Mouse (Mus musculus) heart, embryonic 13.5 days (tissue): ENCODE data around the gene Rad21l. TPM values are rescaled to one million over a fixed set of nuclear protein-coding genes. Genes with fewer than 3 reads are reported as not detected.
A peak's percentile ranks its signal among the peaks of the same experiment; 100 is the strongest.
"Not testable (repeated sequence)": the region's sequence is repeated elsewhere in the genome, so short reads cannot be mapped to it uniquely, and the experiment has no call there.

ENCODE experiments used
- ATAC-seq: fragments of 200-750 bp; cut with Nextera tagmentation; 2 replicates; pipeline ENCODE4 v1.8.0; 2017; ENCODE audit warnings: moderate TSS enrichment; ENCODE audit not compliant: insufficient number of reproducible peaks, low FRiP score, low TSS enrichment; ENCODE audit errors: extremely low read depth
- H3K27ac ChIP-seq: fragments of 300-500 bp; sonication (generic); replicated peaks from 2 replicates; pipeline ENCODE4 v1.5.1; 2015; ENCODE audit warnings: moderate library complexity, mild to moderate bottlenecking, inconsistent platforms
- H3K27me3 ChIP-seq: fragments of 300-500 bp; sonication (generic); replicated peaks from 2 replicates; pipeline ENCODE4 v1.6.1; 2015; ENCODE audit warnings: mild to moderate bottlenecking, inconsistent platforms
- H3K36me3 ChIP-seq: fragments of 300-500 bp; sonication (generic); 2 replicates; pipeline ENCODE4 v1.6.1; 2015; ENCODE audit warnings: mild to moderate bottlenecking, inconsistent platforms
- H3K4me1 ChIP-seq: fragments of 300-500 bp; sonication (generic); 2 replicates; pipeline ENCODE4 v1.6.1; 2015; ENCODE audit warnings: inconsistent platforms
- H3K4me2 ChIP-seq: fragments of 300-500 bp; sonication (generic); 2 replicates; pipeline ENCODE4 v1.6.1; 2015; ENCODE audit warnings: inconsistent platforms, mild to moderate bottlenecking, moderate library complexity
- H3K4me3 ChIP-seq: fragments of 300-500 bp; sonication (generic); 2 replicates; pipeline ENCODE4 v1.5.1; 2015; ENCODE audit warnings: moderate library complexity, mild to moderate bottlenecking, inconsistent platforms
- H3K9ac ChIP-seq: fragments of 300-500 bp; sonication (generic); 2 replicates; pipeline ENCODE4 v1.6.1; 2015; ENCODE audit warnings: inconsistent platforms, mild to moderate bottlenecking, moderate library complexity
- H3K9me3 ChIP-seq: fragments of 300-500 bp; sonication (generic); 2 replicates; pipeline ENCODE4 v1.6.1; 2016; ENCODE audit warnings: inconsistent platforms
- WGBS: fragments of 180-500 bp; shearing (Covaris S2); methylation state at CpG from one replicate; pipeline ENCODE4 v1.1.7; 2015; ENCODE audit warnings: mixed read lengths; 5-methylcytosine and 5-hydroxymethylcytosine counted together
- polyA plus RNA-seq: library from polyadenylated mRNA; unstranded; fragments of >200 nt; fragmentation: Nextera tagmentation; extraction: Ambion mirVana; gene quantifications from 2 replicates; pipeline ENCODE4 v1.2.1, GENCODE M21; 2015

The Rad21l gene
- polyA plus RNA-seq, 1 experiment from 2014 or later = not detected

DNA sequence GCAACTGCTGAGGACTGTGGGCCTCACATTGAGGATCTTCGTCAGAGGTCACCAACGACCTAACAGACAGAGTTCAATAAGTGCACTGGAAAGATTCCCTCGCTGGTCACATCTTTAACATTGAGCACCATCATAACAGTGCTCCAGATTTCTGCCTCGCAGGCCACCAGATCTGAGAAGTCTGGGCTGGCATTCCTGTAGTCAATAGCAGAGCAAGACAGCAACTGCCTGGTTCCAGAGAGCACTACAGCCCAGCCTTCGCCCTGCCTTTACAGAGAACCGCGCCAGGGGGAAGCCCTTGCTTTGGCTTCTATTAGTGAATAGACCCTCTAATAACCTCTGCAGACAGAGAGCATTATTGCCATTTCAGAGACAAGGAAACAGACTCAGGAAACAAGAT, 42.0 kb downstream of the Rad21l start:
- ATAC-seq = no peak

GRCm38 (mm10) chr2:151623776-151624175, 44.6 kb downstream of the Rad21l start:
- WGBS = 60% methylated on average over 3 of the region's 3 CpGs
- H3K9ac ChIP-seq = no peak overlapping the region
- no peaks in the 10 kb centered on the region for H3K36me3 ChIP-seq
- no peak for ATAC-seq
- H3K4me2 ChIP-seq = no peak overlapping the region
- H3K4me3 ChIP-seq = no peak overlapping the region
- H3K4me1 ChIP-seq = no peaks in the 10 kb centered on the region
- peaks cover 12% of the 10 kb centered on the region; the same call in 1 of the 2 replicates for H3K27me3 ChIP-seq
- H3K27ac ChIP-seq = no peak overlapping the region
- H3K9me3 ChIP-seq = no peaks in the 10 kb centered on the region

More for the DNA sequence above, 42.0 kb downstream of the Rad21l start:
- no peak overlapping the region for H3K4me3 ChIP-seq
- H3K27ac ChIP-seq = no peak overlapping the region
- H3K36me3 ChIP-seq = no peaks in the 10 kb centered on the region
- H3K4me1 ChIP-seq = no peaks in the 10 kb centered on the region
- H3K9ac ChIP-seq = no peak overlapping the region
- peaks cover 33% of the 10 kb centered on the region for H3K27me3 ChIP-seq
- no peak overlapping the region for H3K4me2 ChIP-seq
- 79% methylated on average over 7 of the region's 7 CpGs for WGBS
- H3K9me3 ChIP-seq = no peaks in the 10 kb centered on the region

- no peak overlapping the region for H3K9ac ChIP-seq
- H3K36me3 ChIP-seq = no peaks in the 10 kb centered on the region
- H3K27ac ChIP-seq = no peak overlapping the region
- 0 out of 2 replicates have a peak, but pooled peaks cover 4% of the 10 kb centered on the region for H3K4me1 ChIP-seq
- no peak overlapping the region for H3K4me3 ChIP-seq
- ATAC-seq = no peak
- no peaks in the 10 kb centered on the region for H3K9me3 ChIP-seq
- H3K4me2 ChIP-seq = no peak overlapping the region
- 61% methylated on average over 6 of the region's 6 CpGs for WGBS
- H3K27me3 ChIP-seq = peaks cover 14% of the 10 kb centered on the region; the same call in 1 of the 2 replicates
Observed at GRCm38 (mm10) chr2:151616551-151617329, 51.6 kb downstream of the Rad21l start.

GRCm38 (mm10) chr2:151615779-151616178, 52.6 kb downstream of the Rad21l start:
- not testable (repeated sequence) for ATAC-seq, H3K4me2 ChIP-seq, H3K4me1 ChIP-seq, H3K36me3 ChIP-seq, H3K9me3 ChIP-seq, H3K4me3 ChIP-seq, H3K9ac ChIP-seq, H3K27me3 ChIP-seq, H3K27ac ChIP-seq
- WGBS = 70% methylated on average over 8 of the region's 8 CpGs

GRCm38 (mm10) chr2:151609974-151610373, 58.4 kb downstream of the Rad21l start:
- no peak for ATAC-seq

GRCm38 (mm10) chr2:151608435-151608834, 59.9 kb downstream of the Rad21l start:
- H3K27me3 ChIP-seq = peaks cover 15% of the 10 kb centered on the region; the same call in 1 of the 2 replicates
- no peaks in the 10 kb centered on the region for H3K36me3 ChIP-seq
- ATAC-seq = no peak
- no peak overlapping the region for H3K4me2 ChIP-seq
- WGBS = 36% methylated on average over 1 of the region's 1 CpGs
- H3K4me3 ChIP-seq = no peak overlapping the region
- no peaks in the 10 kb centered on the region for H3K9me3 ChIP-seq
- peaks cover 6% of the 10 kb centered on the region for H3K4me1 ChIP-seq
- no peak overlapping the region for H3K9ac ChIP-seq
- no peak overlapping the region for H3K27ac ChIP-seq

More at GRCm38 (mm10) chr2:151609974-151610373, 58.4 kb downstream of the Rad21l start:
- no peak overlapping the region for H3K27ac ChIP-seq
- H3K36me3 ChIP-seq = no peaks in the 10 kb centered on the region
- H3K9me3 ChIP-seq = no peaks in the 10 kb centered on the region
- 33% methylated on average over 3 of the region's 3 CpGs for WGBS
- H3K9ac ChIP-seq = no peak overlapping the region
- H3K4me1 ChIP-seq = peaks cover 6% of the 10 kb centered on the region
- no peak overlapping the region for H3K4me3 ChIP-seq
- H3K4me2 ChIP-seq = no peak overlapping the region
- peaks cover 9% of the 10 kb centered on the region; the same call in 1 of the 2 replicates for H3K27me3 ChIP-seq

- Histone ChIP-seq H3K4me2 (0 out of 2 replicates have a peak overlapping the region, but pooled peaks have one; percentile 4), H3K36me3 (no peaks in the 10 kb centered on the region), H3K9me3 (no peaks in the 10 kb centered on the region), H3K27ac (no peak overlapping the region), H3K27me3 (peaks cover 30% of the 10 kb centered on the region), H3K9ac (no peak overlapping the region), H3K4me1 (peaks cover 12% of the 10 kb centered on the region), H3K4me3 (no peak overlapping the region)
- ATAC-seq = no peak
- 36% methylated on average over 11 of the region's 11 CpGs for WGBS
Observed at GRCm38 (mm10) chr2:151605437-151605987, 62.8 kb downstream of the Rad21l start.

DNA sequence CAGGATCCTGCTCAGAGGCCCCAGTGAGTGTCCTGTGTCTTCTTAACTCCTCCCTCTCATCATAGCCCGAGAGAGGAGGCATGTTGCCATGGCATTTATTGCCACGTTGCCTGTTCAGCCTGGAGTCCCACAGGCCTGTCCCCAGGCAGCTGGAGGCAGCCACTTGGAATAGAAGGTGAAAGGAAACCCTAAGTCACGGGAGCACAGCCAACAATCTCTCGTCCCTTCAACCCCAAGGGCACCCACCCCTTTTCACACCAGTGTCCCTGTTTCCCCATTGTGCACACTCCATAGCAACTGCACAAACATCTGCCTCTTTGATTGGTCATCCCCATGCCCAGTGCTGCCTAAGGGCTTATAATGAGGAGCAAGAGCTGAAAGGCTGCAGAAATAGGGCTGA, 64.7 kb downstream of the Rad21l start:
- Histone ChIP-seq H3K4me3 (no peak overlapping the region), H3K9me3 (no peaks in the 10 kb centered on the region), H3K27ac (no peak overlapping the region), H3K27me3 (peaks cover 47% of the 10 kb centered on the region), H3K36me3 (no peaks in the 10 kb centered on the region), H3K4me2 (no peak overlapping the region), H3K9ac (no peak overlapping the region), H3K4me1 (peaks cover 12% of the 10 kb centered on the region)
- no peak for ATAC-seq
- 48% methylated on average over 4 of the region's 4 CpGs for WGBS

- Histone ChIP-seq H3K4me3 (no peak overlapping the region), H3K9me3 (no peaks in the 10 kb centered on the region), H3K27ac (no peak overlapping the region), H3K27me3 (peaks cover 46% of the 10 kb centered on the region), H3K36me3 (no peaks in the 10 kb centered on the region), H3K9ac (no peak overlapping the region), H3K4me1 (peaks cover 12% of the 10 kb centered on the region), H3K4me2 (no peak overlapping the region)
- peak; percentile 16; the same call in 1 of the 2 replicates for ATAC-seq
- WGBS = 49% methylated on average over 4 of the region's 4 CpGs
Observed at GRCm38 (mm10) chr2:151602106-151602505, 66.2 kb downstream of the Rad21l start.

DNA sequence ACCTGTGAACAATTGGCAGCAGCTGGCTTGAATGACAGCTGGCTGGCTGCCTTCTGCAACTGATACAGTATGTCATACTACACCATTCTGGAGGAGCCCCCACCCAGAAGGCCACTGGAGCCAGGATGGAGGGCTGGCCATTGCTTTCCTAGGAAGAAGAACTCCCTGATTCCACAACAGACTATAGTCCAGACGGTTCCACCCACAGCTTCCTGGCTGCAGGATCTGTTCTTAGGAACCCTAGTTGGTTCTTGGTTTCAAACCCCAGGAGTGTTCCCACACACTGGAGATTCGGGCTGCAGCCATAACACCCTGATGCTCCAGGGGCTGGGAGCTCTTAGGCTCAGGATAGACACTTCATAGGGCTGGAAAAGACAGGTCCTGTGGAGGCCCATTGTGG, 70.3 kb downstream of the Rad21l start:
- no peak for ATAC-seq
- H3K4me1 ChIP-seq = peaks cover 6% of the 10 kb centered on the region; the same call in 1 of the 2 replicates
- no peak overlapping the region for H3K27ac ChIP-seq
- peaks cover 54% of the 10 kb centered on the region for H3K27me3 ChIP-seq
- no peaks in the 10 kb centered on the region for H3K9me3 ChIP-seq
- H3K9ac ChIP-seq = no peak overlapping the region
- no peak overlapping the region for H3K4me2 ChIP-seq
- no peaks in the 10 kb centered on the region for H3K36me3 ChIP-seq
- 66% methylated on average over 2 of the region's 2 CpGs for WGBS
- H3K4me3 ChIP-seq = no peak overlapping the region
